Mouse (Mus musculus): ENCODE data around the gene Cnot2.
A peak's percentile ranks its signal among the peaks of the same experiment; 100 is the strongest.

Cnot2 gene

GRCm38 (mm10) chr10:116473759-116474549 is 107.4 kb downstream of the Cnot2 start, which contains the start of gene Kcnmb4:
TSS of gene Kcnmb4 (minus strand) at chr10:116473878.
- DNase-seq: peak; percentile 72 to 81

- DNase-seq: peak; percentile 59 to 68
Measured at GRCm38 (mm10) chr10:116473071-116473758, 108.1 kb downstream of the Cnot2 start.

DNA sequence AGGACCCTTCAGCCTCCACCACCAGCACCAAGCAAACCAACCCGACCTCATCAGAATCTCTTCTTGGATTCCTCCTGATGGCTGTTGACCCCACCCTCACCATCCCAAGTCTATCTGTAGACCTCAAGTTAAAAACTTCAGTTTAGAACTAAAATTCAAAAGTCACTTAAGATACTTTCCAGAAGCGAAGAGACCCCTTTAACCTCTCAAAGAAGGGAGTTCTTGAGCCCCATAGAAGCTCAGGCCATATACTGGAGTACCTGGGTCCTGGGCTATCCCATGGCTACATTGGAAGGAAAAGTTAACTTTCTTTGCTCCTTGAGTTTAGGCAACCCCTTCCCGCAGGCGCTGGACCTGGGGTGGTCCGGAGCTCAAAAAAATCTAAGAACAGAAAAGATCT is 108.7 kb downstream of the Cnot2 start:
- no peak for DNase-seq

GRCm38 (mm10) chr10:116470306-116470925 is 110.9 kb downstream of the Cnot2 start:
- peak; percentile 43 to 50 for DNase-seq

- no peak for DNase-seq
Measured at GRCm38 (mm10) chr10:116468094-116468493, 113.2 kb downstream of the Cnot2 start.

GRCm38 (mm10) chr10:116463753-116464345 is 117.5 kb downstream of the Cnot2 start:
- DNase-seq: no peak

- DNase-seq: no peak
Measured at GRCm38 (mm10) chr10:116461443-116461842, 119.9 kb downstream of the Cnot2 start.

DNA sequence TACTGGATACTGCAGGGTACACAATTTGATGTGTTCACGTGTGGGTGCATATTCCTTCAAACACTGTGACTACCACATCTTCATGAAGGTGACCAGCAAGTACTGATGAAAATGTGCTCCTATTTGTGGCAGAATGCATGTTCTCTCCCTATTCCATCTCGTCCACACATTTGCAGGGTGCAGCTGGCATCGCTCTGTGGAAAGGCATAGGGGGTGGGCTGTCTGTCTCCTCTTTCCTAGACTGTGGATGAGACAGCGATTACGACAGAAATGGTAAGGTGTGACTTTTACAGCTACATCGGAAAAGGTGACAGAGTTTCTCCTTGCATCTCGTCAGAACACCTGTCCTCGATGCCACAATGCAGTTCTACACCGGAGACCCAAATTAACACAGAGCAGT is 122.5 kb downstream of the Cnot2 start:
- no peak for DNase-seq

DNA sequence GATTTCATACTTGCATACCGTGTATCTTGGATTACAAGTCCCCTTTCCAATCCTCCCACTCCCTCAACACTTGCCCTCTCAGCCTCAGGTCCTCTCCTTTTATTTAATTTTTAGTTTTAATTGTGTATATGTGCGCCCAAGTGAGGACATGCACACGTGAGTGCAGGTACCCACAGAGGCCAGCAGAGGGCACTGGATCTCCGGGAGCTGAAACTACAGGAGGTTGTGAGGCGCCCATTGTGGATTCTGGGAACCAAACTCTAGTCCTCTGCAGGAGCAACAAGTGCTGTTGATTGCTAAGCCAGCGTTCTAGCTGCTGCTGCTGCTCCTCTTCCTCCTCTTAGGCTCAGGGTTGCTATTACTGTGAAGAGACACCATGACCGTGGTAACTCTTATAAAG is 128.5 kb downstream of the Cnot2 start:
- DNase-seq: no peak

DNA sequence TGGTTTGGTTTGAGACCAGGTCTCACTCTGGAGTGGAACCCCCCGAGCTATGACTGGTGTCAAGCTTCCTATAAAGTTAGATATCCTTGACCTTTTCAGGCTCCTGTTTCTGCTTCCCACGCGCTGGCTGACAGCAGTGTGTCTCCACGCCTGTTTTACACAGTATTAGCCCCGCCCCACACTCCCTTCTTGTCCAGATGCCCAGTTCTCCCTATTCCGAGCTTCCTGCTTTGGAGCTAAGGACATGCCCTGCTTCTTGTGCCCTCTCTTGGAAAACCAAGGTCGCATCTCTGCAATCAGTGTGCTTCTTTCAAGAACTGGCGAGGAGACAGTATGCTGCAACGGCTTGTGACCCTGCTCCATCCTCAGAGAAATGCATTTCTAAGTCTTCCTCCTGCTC is 130.7 kb downstream of the Cnot2 start:
- DNase-seq: peak in 1 of 2 experiments; percentile 21

- no peak for DNase-seq
Measured at GRCm38 (mm10) chr10:116448166-116448565, 133.1 kb downstream of the Cnot2 start.

DNA sequence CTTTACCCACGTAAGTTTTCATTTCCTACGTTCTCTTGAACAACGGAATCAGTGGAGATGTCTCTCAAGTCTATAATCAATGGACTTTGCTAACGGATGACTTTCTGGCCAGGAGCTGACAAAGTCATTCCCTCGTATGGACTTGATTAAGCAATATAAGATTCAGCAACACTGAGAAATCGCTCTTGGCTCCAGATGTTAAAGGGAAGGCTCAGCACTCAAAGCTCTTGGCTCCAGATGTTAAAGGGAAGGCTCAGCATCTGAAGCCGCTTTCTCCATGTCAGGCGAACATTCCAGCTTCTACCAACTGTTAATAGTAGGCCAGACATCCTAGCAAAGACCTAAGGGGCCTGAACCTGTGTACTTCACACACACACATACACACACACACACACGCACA is 134.1 kb downstream of the Cnot2 start:
- DNase-seq: no peak

GRCm38 (mm10) chr10:116446040-116446439 is 135.3 kb downstream of the Cnot2 start:
- no peak for DNase-seq

DNA sequence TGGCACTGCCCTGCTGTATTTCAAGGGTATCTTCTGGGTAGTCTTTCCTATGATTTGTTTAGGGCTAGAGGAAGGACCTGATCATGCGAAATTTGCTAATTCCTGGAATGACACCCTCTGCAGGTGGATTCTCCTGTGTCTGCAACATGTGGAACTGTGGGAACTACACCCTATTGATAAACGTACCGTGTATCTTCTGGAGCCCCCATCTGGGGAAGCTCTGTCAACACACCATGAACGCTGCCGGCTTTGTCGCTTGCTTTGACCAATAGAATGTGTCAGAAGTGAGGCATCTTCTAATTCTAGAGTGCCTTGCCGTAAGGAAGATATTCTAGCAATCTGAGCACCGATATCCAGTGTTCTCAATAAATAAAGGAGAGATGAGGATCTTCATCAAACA is 136.5 kb downstream of the Cnot2 start:
- DNase-seq: no peak

DNA sequence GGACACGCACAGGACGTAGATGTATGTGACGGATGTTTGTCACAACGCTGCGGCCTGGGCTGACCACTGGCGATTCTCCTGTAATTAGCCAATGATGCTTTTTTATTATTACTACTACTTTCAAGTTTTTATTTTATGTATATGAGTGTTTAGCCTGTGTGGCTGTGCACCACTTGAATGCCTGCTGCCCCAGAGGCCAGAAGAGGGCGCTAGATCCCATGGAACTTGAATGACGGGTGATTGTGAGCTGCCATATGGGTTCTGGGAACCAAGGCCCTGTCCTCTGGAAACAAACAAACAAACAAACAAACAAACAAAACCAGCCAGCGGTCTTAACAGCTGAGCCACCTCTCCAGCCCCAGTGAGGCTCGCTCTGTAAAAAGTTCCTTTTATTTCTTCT is 136.9 kb downstream of the Cnot2 start:
- no peak for DNase-seq

DNA sequence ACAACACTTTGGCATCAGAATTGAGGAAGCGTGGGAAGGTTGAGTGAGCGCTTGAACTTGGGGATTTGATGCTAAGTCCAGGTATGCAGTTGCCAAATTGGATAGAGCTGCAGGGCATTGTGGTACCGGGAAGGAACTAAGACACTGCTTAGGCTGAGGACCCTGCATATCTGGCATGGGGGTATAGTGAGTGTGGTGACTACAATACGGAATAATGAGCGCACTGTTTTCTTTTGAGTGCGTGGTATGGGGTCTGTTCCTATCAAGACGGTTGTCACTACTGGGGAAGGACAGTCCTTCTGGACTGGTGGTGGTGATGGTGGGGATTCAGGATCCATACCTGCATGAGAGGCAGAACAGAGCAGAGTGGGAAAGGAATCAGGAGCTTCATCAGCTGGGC is 140.4 kb downstream of the Cnot2 start:
- no peak for DNase-seq

DNA sequence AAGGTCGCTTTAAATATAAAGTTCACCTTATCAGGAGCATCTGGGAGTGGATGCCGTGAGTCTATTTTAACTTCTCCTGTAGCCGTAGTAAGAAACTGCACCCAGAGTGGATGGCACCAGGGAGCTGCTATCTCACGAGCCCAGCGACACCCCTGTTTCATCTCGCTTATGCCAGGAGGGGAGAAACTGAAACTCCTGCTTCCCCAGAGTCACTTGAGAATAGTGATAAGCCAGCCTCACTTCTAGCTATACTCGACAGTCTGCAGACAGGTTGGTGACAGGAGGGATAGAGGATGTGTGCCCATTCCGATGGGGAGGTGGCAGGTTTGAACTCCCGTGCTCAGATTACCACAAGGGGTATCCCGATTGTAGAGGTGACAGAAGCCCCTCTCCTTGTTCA is 141.2 kb downstream of the Cnot2 start:
- no peak for DNase-seq

DNA sequence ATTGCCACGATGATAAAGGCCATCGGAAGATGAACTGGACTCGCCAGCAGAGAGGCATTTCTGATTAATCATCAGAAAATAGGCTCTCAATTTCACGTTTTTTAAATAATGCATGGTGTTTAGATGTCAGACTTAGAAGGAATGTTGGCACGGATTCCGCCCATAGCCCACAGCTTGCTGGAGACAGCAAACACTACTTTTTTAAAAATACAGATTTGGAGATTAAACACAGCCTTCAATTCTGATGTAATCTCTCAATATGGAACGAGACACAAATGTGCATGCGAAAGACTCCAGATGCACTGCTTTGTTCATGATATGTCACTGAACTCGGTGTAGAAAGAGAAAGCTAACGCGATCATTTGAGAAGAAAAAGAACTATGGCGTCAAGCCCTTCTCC is 145.9 kb downstream of the Cnot2 start:
- DNase-seq: no peak

Measured in cerebellum, adult 18-20 months (tissue).